Mouse (Mus musculus) WW6 (cell line): ENCODE results near the gene Nbl1.

Experiments used
- DNase-seq: peaks from one replicate; pipeline ENCODE4 v3.0.0-alpha.2; 2013; ENCODE audit warnings: low read depth, low spot score

Gene Nbl1

DNA sequence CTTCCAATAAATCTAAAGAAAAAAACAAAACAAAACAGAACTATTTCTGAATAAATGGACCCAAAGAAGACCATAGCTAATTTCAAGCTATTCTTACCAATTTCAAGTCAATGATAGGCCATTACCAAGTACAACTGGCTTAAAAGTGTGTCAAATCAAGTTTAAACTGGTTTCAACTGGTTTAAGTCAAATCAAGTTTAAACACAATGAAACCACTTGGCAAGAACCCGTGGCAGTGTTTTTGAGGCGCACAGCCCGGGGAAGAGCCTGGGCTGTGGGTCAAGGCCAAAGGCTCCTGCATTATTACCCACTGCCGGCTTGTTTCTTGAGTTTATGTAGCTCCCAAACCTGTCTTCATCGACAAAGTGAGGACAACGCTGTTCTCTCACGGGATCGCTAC, 7.5 kb upstream of the Nbl1 start:
- DNase-seq: no peak

DNA sequence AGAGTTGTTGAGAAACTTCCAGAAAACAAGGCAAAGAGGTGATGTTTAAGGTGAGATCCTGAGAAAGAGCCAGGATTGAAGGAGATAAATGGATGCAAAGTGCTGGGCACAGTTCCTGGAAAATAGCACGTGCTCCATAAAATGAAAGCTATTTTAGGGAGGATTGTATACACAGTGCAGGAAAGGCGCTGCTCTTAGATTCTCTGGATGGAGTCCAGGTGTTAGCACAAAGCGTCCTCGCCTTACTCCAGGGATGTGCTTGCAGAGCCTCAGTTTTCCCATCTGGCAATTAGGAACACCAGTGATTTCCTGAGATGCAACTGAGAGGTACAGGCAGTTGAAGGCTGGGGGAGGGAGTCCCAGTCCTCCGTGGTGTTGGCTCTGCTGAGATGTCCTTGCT, 3.4 kb upstream of the Nbl1 start:
- DNase-seq: no peak

DNA sequence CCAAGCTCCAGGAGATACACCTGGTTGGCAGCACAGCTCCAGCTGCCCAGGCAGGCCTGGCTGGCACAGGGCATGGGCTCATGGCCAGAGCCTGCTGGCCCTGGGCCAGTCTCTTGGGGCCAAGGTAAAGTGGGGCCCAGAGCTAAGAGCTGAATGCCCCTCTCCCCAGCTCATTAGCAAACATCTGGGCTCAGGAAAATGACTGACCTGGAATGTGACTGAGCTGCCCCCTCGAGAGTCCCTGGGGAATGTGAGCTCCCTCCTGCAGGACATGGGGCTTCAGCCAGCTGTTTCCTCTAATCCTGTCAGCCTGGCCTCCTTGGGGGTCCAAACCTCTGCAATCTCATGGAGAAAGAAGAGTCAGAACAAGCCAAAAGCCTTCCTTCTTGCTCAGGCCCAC, 2.6 kb upstream of the Nbl1 start:
- DNase-seq: no peak

DNA sequence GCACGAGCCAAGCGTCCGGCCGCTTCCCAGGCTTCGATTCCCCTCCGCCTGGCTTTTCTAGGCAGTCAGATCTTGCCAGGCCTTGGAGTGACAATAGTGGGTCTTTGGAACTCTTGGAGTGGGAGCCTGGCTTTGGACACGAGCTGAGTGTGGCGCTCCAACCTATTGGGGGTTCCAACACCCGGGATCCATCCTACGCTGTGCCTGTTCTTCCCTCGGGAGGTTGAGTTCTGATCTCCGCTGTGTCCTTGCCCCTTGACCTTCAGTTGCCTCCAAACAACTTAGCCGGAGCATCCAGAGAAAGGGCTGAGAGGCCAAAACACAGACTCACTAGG, 370 bp upstream of the Nbl1 start:
- DNase-seq: no peak

DNA sequence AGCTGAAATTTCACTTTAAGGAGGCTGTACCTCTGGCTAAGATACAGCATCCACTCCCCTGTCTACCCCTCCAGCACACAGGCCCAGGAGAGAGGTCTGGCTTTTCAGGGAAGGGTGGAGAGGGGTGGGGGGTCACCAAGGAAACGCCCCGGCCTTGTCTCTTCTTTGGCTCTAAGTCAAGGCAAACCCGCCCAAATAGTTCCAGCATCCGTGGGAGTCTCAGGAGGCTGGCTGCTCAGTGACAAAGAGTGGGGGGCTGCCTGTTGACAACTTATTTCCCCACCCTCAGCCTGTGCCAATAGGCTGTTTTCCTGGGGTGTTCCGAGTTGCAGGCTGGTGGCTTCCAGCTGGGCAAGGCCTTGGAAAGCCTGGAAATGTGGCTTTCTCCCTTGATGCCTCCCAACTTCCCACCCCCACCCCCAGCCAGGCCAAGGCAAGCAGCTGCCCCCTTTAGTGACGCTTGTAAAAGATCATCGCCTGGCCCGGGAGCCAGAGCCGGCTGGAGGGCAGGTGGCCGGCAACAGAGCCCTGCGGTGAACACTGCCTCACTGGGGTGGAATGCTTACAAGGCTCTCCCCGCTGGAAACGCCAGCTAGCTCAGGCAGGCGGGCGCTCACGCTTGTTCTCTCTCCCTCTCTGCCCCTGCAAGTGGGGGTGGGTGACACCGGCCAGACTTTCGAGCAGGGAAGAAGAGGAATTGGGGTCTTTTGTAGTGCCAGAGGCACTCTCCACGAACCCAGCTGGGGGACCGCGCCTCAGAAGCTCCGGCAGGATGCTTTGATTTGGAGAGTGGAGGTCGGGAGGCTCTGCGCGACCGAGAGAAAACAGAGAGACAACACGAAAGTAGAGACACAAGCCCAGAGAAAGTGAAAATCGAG, 1.1 kb downstream of the Nbl1 start:
- DNase-seq: no peak

DNA sequence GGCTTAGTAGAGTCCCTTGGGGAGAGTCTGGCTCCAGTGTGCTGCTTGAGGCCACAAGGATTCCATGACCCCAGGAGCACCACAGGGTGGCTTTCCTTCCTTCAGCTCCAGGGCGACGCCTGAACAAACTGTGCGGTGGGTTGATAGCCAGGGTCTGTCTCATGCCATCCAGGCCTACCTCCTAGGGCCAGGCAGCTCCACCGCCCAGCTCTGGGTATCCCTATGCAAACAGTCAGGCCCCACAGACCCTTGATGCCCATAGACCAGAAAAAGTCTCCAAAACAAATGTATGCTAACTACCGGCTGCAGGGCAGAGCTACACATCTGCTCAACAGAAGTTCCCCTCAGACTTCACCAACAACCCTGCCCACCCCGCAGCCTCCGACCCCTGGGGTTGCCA, 1.7 kb downstream of the Nbl1 start:
- DNase-seq: no peak

DNA sequence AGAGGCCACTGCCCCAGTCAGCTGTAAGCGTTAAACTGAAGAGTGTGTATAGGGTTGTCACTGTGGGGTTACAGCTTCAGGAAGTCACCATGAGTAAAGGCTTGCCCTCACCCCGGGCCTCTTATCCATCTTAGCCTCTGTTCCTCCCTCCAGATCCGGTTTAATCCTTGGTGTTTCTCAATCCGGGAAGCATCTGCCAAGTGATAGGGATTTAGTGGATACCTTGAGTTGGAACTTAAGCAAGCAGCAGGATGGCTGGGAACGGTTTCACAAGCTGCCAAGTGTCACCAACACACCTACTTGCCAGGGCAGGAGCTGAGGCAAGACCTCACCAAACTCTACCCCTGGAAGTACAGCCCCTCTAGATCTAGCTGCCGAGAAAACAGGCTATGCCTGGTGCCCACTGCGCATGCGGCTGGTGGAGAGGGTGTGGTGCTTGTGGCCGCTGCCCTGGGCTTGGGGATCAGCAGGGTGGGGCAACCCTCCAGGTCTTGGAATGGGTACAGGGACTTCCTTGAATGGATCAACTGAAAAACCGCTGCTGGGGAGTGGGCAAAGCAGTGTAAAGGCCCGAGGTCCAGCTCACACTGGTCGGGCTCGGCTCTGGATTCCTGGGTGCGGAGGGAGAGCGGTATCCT, 2.4 kb downstream of the Nbl1 start:
- DNase-seq: no peak

DNA sequence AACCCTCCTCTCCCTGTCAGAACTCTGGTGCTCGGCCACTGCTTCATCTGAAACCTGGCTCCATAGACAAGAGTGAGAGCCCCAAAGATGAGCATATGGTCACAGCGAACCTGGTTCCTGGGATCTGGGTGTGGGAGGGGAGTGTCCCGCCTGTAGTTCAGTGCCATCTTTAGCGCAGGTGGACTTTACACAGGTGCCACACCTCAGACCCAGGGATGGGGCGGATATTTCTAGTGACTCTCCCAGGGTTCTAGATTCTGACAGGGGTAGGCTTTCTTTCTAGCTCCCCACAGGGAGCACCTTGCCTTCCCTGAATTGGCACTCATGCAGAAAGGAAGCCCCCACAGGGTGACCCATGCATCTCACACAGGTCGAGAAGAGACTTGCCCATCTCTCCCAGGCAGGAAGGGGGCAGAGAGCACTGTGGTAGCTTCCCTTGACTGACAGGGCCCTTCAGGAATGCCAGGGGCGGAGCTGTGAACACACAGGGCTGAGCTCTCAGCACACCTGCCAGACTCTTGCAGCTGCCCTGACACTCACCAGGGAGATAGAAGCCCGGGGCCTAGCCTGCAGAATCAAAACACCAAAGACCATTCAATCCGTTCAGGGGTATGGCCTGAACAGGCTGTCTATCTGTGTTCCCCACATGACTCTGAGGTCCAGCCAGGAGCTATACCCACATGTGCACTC, 3.7 kb downstream of the Nbl1 start:
- DNase-seq: no peak

DNA sequence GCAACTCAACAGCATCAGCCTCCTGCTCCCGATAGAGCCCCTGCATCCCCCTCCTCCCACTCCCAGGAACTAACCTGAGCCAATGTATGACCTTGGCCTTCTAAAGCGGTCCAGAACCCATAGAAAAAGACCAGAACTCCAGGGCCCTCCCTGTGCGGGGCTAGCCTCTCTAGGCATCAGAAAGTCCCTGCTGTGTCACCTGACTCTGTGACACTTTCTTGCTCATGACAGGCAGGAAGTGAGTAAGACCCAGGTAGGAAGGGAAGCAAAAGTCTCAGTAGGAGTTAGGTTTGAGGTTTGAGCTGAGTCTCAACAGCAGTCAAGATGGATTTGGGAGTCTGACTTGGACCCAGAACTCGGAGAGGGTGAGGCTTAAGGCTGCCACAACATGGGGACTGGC, 5.8 kb downstream of the Nbl1 start:
- no peak for DNase-seq

DNA sequence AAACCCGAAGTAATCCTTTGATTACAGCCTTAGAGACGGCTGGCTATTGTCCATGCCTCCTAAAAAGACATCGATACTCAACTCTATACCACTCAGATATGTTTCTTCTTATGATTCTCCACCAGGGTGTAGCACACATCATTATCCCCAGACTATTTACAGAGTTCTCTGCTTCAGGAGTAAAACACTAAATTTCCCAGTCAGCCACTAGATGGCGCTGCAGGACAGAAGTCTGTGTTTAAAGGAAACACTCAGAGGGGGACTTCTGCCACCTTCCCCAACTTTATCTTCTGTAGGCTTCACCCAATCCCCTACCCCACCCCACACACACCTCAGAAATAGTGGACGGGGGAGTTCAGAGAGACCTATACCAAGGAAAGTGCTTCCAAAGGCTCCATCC, 6.8 kb downstream of the Nbl1 start:
- DNase-seq: peak; percentile 56

DNA sequence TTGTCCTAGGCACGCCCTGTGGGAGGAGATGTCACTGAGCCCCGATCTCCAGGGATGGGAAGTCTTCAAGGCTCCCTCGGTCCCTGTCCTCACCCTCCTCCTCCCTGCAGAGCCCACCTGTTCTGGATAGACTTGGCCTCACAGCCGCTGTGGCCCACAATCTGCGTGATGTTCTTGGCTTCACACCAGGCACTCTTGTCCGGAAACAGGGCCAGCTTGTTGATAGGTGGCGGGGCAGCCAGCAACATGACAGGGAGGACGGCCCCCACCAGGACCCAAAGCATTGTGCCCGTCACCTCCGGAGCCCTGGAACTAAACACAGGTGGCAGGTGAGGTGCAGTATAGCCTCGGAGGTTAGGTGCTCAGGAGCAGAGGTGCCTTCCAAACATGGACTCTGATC, 7.5 kb downstream of the Nbl1 start:
- no peak for DNase-seq

DNA sequence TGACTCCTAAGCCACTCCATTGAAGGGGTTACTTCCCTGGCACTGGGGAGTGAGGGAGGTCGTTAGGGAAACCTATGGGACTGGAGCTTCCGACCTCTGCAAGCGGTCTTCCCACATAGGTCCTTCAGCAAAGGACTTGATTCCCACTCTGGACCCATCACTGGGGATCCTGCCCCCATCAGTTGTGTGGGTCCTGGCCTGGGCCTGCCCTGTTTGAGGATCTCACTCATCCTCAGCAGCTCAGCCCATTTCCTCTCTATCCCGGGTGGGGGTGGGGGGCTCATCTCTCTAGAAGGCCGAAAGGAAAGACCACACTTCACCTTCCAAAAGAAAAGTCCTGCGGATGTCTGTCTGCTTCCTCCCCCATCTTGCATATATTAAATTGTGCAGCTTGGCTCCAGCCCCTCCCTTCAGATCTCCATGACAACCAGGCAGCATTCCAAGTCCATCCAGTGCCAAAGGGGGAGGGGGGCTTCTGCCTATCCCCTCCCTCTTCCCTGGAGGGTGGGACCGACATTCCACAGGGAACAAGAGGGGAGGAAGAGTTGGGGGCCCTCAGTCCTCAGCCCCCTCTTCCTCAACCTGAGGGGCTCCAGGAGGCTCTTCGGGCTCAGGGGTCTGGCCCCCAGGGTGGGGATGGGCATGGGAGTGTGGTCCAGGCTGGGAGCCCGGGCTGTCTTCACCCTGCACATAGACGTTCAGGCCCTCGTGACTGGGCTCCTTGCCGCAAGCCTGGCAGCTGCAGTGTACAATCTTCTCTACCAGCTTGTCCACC, 9.8 kb downstream of the Nbl1 start:
- no peak for DNase-seq

DNA sequence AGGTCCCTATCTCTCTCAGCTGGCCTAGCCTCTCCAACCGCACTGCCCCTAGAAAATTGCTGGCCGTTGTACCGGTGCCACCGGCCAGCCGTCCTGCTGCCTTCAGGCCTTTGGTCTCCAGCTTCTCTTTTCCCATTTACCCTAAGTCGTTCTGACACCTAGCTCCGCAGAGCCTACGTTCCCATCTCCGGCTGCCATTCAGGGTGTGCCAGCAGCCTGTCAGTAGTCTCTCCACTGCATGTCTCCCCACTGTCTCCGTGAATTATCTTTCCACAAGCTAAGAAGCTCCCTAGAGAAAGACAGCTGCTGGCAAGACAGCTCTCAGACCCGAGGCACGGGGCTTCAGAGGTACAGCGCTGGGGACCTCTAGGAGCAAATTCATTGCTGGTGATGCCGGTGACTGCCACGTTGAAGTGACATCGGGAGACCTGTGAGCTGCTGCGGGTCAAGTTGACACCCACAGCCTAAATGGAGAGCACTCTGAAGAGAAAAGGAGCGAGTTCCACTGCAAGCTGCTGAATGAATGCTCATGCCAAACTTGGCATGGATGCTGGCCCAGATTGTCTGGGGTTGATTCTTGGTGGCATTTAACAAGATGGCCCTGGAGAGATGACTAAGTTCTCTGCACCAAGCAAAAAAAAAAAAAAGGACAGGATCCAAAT, 11.4 kb downstream of the Nbl1 start:
- no peak for DNase-seq

DNA sequence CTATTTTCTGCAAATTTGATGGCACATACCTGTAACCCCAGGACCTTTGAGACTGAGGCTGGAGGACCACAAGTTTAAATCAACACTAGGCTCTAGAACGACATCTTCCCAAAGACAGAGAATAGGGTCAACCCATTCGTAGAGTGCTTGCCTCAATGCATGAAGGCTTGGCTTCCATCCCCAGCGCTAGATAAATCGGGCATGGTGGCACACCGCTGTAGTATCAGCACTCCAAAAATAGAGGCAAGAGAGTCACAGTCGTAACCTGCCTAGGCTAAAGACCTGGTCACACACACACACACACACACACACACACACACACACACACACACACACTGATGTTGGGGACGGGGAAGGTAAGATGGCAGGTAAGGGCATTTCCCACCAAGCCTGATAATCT, 12.5 kb downstream of the Nbl1 start:
- no peak for DNase-seq

DNA sequence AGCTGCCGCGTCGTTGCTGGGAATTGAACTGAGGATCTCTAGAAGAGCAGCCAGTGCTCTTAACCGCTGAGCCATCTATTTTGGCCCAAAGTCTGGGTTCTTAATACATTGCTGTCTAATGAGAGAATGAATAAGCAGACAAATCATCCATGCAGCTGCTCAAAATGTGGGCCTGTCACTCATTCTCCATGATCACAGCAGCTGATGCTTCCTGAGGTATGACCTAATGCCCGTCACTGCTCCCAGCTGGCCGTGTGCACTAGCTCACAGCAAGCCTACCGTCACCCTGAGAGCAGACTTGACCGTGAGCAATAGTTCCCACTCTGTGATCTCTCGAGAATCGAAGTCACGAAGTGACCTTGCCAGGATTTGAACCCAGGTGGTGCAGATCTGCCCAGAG, 13.4 kb downstream of the Nbl1 start:
- DNase-seq: no peak

DNA sequence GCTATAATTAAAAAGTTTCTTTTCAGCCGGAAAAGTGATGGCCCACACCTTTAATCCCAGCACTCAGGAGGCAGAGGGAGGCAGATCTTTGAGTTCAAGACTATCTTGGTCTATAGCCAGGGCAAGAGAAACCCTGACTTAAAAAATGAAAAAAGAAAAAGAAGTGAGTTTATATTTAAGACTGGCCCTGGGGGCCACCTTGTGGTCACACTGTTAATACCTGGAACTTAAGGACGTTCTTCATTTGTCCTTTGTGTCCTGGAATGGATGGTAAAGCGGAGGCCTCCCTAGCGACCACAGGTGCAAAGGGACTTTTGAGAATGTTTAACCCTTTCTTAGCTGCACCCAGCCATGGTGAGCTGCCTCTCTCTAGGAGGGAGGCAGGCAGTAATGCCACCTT, 14.1 kb downstream of the Nbl1 start:
- no peak for DNase-seq

DNA sequence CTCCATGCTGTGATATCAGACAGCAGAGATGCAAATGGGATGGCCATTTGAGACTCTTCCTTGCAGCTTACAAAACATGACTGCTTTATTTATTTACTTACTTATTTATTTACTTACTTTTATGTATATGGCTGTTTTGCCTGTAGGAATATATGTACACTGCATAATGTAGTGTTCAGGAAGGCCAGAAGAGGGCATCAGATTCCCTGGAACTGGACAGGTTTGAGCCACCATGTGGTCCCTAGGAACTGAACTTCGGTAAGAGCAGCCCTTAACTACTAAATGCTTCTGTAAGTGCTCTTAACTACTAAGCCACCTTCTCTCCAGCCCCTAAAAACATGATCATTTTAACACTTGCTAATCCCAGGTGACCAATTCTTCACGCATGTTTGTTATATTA, 14.5 kb downstream of the Nbl1 start:
- DNase-seq: no peak

DNA sequence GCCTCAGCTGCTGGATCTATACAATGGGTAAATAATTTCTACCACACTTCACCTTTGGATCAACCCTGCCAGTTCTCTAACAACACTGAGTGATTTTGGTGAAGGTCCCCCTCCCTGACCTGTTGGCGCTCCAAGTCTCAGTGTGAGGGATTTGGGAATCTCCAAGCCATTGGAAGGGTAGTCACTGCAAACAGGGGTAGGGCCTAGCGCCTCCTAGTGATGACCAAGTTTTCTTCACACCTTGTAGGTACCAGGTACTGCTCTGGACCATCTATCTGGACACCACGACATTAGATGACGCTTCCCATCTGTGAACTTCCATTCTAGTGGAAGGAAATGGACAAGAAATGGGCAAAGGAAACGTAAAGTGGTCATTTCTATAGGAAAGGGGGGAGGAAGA, 16.9 kb downstream of the Nbl1 start:
- DNase-seq: no peak

DNA sequence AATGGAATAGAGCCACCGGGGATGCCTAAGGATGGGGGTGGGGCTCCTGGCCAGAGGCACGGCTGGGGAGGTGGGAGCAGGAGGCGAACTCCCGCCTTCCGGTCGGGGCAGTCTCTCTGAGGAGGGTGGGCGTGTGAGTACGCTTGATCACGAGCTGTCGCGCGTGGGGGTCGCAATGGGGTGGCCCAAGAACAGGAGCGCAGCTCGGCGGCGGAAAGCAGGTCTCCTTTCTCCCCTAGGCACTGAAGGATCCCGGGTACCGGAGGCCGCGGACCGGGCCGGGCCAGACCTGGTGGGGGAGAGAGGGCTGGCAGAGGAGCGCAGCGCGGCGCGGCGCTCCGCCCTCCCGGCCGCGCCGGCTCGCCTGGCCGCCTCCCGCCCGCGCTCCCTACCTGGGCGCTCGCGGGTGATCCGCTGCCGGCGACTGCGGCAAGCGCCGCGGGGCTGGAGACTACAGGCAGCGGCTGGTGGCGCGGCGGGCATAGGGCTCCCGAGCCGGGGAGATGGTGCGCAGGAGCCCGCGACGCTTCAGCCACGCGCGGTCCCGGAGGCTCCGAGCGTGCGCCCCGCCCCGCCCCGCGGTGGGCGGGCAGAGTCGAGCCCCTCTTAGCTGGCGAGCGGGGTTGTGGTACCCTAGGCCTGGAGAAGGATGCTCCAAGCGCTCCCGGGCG, 17.6 kb downstream of the Nbl1 start, which contains the start of gene Htr6:
TSS of gene Htr6 (minus strand) at position 530 of the 671 bp plus-strand sequence.
- no peak for DNase-seq

DNA sequence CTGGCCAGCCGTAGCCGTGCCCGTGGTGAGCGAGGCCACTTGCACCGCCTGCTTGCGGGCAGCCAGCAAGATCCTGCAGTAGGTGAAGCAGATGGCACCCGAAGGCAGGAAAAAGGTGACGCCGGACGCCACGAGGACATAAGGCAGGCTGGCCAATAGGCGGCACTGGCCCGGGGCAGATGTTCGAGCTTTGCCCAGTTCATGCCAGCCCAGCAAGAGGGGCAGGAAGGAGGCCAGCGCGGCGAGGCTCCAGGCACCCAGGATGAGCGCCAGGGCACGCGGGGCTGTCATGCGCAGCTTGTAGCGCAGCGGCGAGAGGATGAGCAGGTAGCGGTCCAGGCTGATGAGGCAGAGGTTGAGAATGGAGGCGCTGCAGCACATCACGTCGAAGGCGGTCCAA, 18.7 kb downstream of the Nbl1 start:
- no peak for DNase-seq

DNA sequence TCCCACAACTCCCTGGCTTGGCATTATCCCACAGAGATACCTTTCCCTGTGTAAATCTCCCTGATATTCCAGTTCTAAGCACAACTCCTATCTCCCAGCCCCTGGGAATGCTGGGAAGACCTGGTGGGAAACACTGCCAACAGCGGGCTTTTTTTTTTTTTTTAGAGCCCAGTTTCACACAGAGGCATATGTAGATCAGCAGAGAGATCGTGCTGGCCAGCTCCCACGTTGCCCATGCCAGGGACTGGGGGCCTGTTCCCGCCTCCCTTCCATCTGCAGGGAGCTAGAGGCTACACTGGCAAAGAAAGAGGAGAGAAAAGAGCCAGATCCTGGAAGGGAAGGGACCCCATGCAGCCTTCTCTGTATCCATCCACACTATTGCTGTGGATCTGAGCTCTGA, 24.5 kb downstream of the Nbl1 start:
- DNase-seq: no peak
